Mouse (Mus musculus) testis, adult 2 months (tissue): ENCODE measurements around the gene Lrguk.

Experiments
- CTCF ChIP-seq: fragments of 200-500 bp; IDR thresholded peaks from 2 replicates; pipeline ENCODE4 v1.5.1; 2012; ENCODE audit warnings: low read depth, mild to moderate bottlenecking, inconsistent platforms, low read length, moderate library complexity; ENCODE audit not compliant: control insufficient read depth, insufficient read depth, insufficient replicate concordance
- POLR2A ChIP-seq: fragments of 200-500 bp; IDR thresholded peaks from 2 replicates; pipeline ENCODE4 v1.6.1; 2012; ENCODE audit warnings: low read depth, mild to moderate bottlenecking, inconsistent platforms, low read length, moderate library complexity; ENCODE audit not compliant: control insufficient read depth

- TF ChIP-seq POLR2A (no peak), CTCF (no peak)
Observed at GRCm38 (mm10) chr6:34160816-34161310, 131.6 kb downstream of the Lrguk start.
